Mouse (Mus musculus): ENCODE data around the gene Glrx2. TPM values are rescaled to one million over a fixed set of nuclear protein-coding genes. Genes with fewer than 3 reads are reported as not detected.

The Glrx2 gene
- polyA plus RNA-seq, 2 experiments = 65.8 to 74.4 TPM

- H3K9me3 ChIP-seq (ENCODE audit: control insufficient read depth, low read length) = no peaks in the 10 kb centered on the region
- DNase-seq (ENCODE audit: low spot score) (no peak), ATAC-seq (ENCODE audit: low FRiP score, low read depth) (no peak)
- TF ChIP-seq POLR2A (IDR thresholded peaks at IDR 0.05; ENCODE audit: borderline replicate concordance, extremely low read depth, insufficient read depth, insufficient read length) = no peak
- H3K36me3 ChIP-seq (ENCODE audit: control insufficient read depth, insufficient read depth, low read length) = no peaks in the 10 kb centered on the region
- 73% methylated on average over 5 of the region's 5 CpGs for WGBS
- H3K9ac ChIP-seq (ENCODE audit: low read depth, low read length, severe bottlenecking) = no peak overlapping the region
- H3K4me2 ChIP-seq (replicated peaks; ENCODE audit: low read depth, low read length, severe bottlenecking) = no peak overlapping the region
- H3K4me3 ChIP-seq (replicated peaks; ENCODE audit: low read length) = no peak overlapping the region
- H3K27me3 ChIP-seq (ENCODE audit: control insufficient read depth, insufficient read depth, low read length) = no peaks in the 10 kb centered on the region
- H3K4me1 ChIP-seq (ENCODE audit: control insufficient read depth, insufficient read depth, low read length) = peaks cover 3% of the 10 kb centered on the region; the same call in 1 of the 2 replicates
- no peak overlapping the region for H3K27ac ChIP-seq (replicated peaks; ENCODE audit: low read depth, low read length)
Measured at GRCm38 (mm10) chr1:143733914-143734410, 17.8 kb downstream of the Glrx2 start.

GRCm38 (mm10) chr1:143738811-143739210, 22.7 kb downstream of the Glrx2 start:
- peak overlapping the region; percentile 87 for H3K9ac ChIP-seq (ENCODE audit: low read depth, low read length, severe bottlenecking)

GRCm38 (mm10) chr1:143739361-143740350, 23.5 kb downstream of the Glrx2 start:
- Histone ChIP-seq H3K4me2 (replicated peaks; ENCODE audit: low read depth, low read length, severe bottlenecking) (peak overlapping the region; percentile 72), H3K27ac (replicated peaks; ENCODE audit: low read depth, low read length) (peak overlapping the region; percentile 77), H3K36me3 (ENCODE audit: control insufficient read depth, insufficient read depth, low read length) (peaks cover 16% of the 10 kb centered on the region), H3K27me3 (ENCODE audit: control insufficient read depth, insufficient read depth, low read length) (no peaks in the 10 kb centered on the region), H3K4me3 (replicated peaks; ENCODE audit: low read length) (peak overlapping the region; percentile 77), H3K9ac (ENCODE audit: low read depth, low read length, severe bottlenecking) (peak overlapping the region; percentile 87), H3K9me3 (ENCODE audit: control insufficient read depth, low read length) (no peaks in the 10 kb centered on the region), H3K4me1 (ENCODE audit: control insufficient read depth, insufficient read depth, low read length) (peaks cover 3% of the 10 kb centered on the region; the same call in 1 of the 2 replicates)
- TF ChIP-seq POLR2A (IDR thresholded peaks at IDR 0.05; ENCODE audit: borderline replicate concordance, extremely low read depth, insufficient read depth, insufficient read length) = no peak
- peak; percentile 77 for DNase-seq (ENCODE audit: low spot score)
- under 1% methylated on average over 60 of the region's 71 CpGs for WGBS
- ATAC-seq (ENCODE audit: low FRiP score, low read depth) = peak; percentile 88

More at GRCm38 (mm10) chr1:143738811-143739210, 22.7 kb downstream of the Glrx2 start:
- no peak for ATAC-seq (ENCODE audit: low FRiP score, low read depth)
- no peak for DNase-seq (ENCODE audit: low spot score)
- H3K4me3 ChIP-seq (replicated peaks; ENCODE audit: low read length) = peak overlapping the region; percentile 77
- H3K4me1 ChIP-seq (ENCODE audit: control insufficient read depth, insufficient read depth, low read length) = peaks cover 3% of the 10 kb centered on the region; the same call in 1 of the 2 replicates
- WGBS = 25% methylated on average over 11 of the region's 11 CpGs
- no peaks in the 10 kb centered on the region for H3K27me3 ChIP-seq (ENCODE audit: control insufficient read depth, insufficient read depth, low read length)
- no peaks in the 10 kb centered on the region for H3K9me3 ChIP-seq (ENCODE audit: control insufficient read depth, low read length)
- TF ChIP-seq POLR2A (IDR thresholded peaks at IDR 0.05; ENCODE audit: borderline replicate concordance, extremely low read depth, insufficient read depth, insufficient read length) = no peak
- no peak overlapping the region for H3K27ac ChIP-seq (replicated peaks; ENCODE audit: low read depth, low read length)
- peak overlapping the region; percentile 72 for H3K4me2 ChIP-seq (replicated peaks; ENCODE audit: low read depth, low read length, severe bottlenecking)
- H3K36me3 ChIP-seq (ENCODE audit: control insufficient read depth, insufficient read depth, low read length) = peaks cover 15% of the 10 kb centered on the region

- Histone ChIP-seq H3K9ac (ENCODE audit: low read depth, low read length, severe bottlenecking) (no peak overlapping the region), H3K27ac (replicated peaks; ENCODE audit: low read depth, low read length) (no peak overlapping the region), H3K27me3 (ENCODE audit: control insufficient read depth, insufficient read depth, low read length) (no peaks in the 10 kb centered on the region), H3K4me1 (ENCODE audit: control insufficient read depth, insufficient read depth, low read length) (peaks cover 3% of the 10 kb centered on the region; the same call in 1 of the 2 replicates), H3K9me3 (ENCODE audit: control insufficient read depth, low read length) (no peaks in the 10 kb centered on the region), H3K36me3 (ENCODE audit: control insufficient read depth, insufficient read depth, low read length) (peaks cover 25% of the 10 kb centered on the region), H3K4me3 (replicated peaks; ENCODE audit: low read length) (no peak overlapping the region), H3K4me2 (replicated peaks; ENCODE audit: low read depth, low read length, severe bottlenecking) (peak overlapping the region; percentile 72; the same call in 1 of the 2 replicates)
- TF ChIP-seq POLR2A (IDR thresholded peaks at IDR 0.05; ENCODE audit: borderline replicate concordance, extremely low read depth, insufficient read depth, insufficient read length) = no peak
- no peak for DNase-seq (ENCODE audit: low spot score)
- no peak for ATAC-seq (ENCODE audit: low FRiP score, low read depth)
- 71% methylated on average over 10 of the region's 10 CpGs for WGBS
Measured at GRCm38 (mm10) chr1:143740581-143740980, 24.4 kb downstream of the Glrx2 start.

- no peak for TF ChIP-seq POLR2A (IDR thresholded peaks at IDR 0.05; ENCODE audit: borderline replicate concordance, extremely low read depth, insufficient read depth, insufficient read length)
- Histone ChIP-seq H3K36me3 (ENCODE audit: control insufficient read depth, insufficient read depth, low read length) (peaks cover 32% of the 10 kb centered on the region), H3K27ac (replicated peaks; ENCODE audit: low read depth, low read length) (no peak overlapping the region), H3K4me1 (ENCODE audit: control insufficient read depth, insufficient read depth, low read length) (peaks cover 3% of the 10 kb centered on the region; the same call in 1 of the 2 replicates), H3K4me2 (replicated peaks; ENCODE audit: low read depth, low read length, severe bottlenecking) (no peak overlapping the region), H3K9me3 (ENCODE audit: control insufficient read depth, low read length) (no peaks in the 10 kb centered on the region), H3K27me3 (ENCODE audit: control insufficient read depth, insufficient read depth, low read length) (no peaks in the 10 kb centered on the region), H3K4me3 (replicated peaks; ENCODE audit: low read length) (no peak overlapping the region), H3K9ac (ENCODE audit: low read depth, low read length, severe bottlenecking) (no peak overlapping the region)
- ATAC-seq (ENCODE audit: low FRiP score, low read depth) (no peak), DNase-seq (ENCODE audit: low spot score) (no peak)
- 82% methylated on average over 5 of the region's 5 CpGs for WGBS
Measured at GRCm38 (mm10) chr1:143741331-143741730, 25.2 kb downstream of the Glrx2 start.

Measured in limb, embryonic 14.5 days (tissue).